Mouse (Mus musculus) telencephalon, adult 2 months (tissue): ENCODE results near the gene Ogfod1.
A peak's percentile ranks its signal among the peaks of the same experiment; 100 is the strongest.

Experiments
- DNase-seq: peaks from one replicate; pipeline ENCODE4 v3.0.0-alpha.2; 2011; ENCODE audit warnings: low read depth, low spot score

Gene Ogfod1

DNA sequence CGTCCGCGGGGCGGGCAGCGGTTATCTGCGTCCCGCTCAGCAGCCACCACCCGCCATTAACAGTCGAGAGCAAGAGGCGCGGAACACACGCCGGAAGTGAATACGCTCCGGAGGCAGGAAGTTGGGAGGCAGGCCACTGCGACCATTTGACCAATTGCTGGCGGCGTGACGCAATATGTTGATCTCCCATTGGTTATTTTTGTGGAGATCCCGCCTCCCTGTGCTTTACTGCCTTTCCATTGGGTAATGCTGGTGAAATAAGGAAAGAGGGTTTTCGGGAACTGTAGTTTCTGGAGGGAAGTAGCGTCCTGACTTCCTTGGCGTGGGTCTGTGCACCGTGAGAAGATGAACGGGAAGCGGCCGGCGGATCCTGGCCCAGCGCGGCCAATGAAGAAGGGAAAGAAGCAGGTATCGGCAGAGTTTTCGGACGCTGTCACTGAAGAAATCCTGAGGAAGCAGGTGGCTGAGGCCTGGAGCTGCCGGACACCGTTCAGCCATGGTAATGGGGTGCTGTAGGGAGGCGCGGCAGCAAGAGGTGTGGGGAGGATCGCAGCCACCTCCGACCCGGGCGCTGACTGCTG, at the start of gene Ogfod1, which contains the start of gene Nudt21:
Gene Ogfod1, plus strand, starts transcription at position 255 of the 581 bp plus-strand sequence.
Gene Nudt21, minus strand, starts transcription at position 88 of the 581 bp plus-strand sequence.
- DNase-seq: peak; percentile 99

- no peak for DNase-seq
These were observed 47.3 kb upstream of the Ogfod1 start for GRCm38 (mm10) chr8:93989739-93990138.

- DNase-seq: no peak
These were observed 38.0 kb upstream of the Ogfod1 start for GRCm38 (mm10) chr8:93998961-93999360.

DNA sequence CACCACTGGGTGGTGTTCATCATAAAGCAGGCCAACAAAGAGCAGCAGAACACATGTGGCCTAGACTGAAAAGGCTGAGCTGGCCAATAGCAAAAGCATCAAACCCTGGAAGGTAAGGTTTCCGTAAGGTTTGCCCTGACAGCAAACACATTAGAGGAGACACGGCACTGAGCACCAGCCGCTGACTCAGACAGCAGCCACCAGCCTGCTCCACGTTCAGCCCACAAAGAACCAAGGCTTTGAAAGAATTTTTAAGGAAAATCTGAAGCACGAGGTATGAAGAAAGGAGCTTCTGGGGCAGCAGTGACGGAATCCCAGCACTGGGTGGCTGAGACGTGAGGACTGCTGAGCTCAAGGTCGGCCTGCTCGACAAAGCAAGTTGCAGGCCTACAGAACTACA, 32.9 kb upstream of the Ogfod1 start:
- DNase-seq: no peak

DNA sequence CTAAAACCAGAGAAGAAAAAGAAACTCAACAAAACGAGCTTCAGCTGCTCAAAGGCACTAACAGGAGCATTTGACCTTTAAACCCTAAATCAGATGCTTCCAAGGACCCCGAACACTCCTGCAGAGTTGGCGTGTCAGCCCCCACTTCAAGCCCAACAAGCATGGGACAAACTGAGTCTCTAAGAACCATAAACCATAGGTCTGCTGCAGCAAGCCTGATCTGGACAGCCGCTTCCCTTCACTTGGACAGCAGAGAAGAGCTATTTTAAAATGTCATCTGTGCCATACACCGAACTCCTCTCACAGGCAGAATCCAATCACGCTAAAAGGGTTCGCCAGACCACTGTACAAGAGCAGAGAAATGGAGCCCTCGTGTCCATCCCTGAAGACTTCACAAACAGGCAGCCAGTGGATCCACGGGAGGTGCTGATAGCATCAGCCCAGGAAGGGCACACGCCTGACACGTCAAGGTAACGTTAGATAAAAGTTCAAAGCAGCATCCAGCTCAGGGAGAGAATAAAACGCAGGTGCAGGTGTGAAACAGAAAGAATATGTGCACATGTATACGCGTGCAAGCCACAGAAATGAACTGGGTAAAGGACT, 27.7 kb upstream of the Ogfod1 start:
- DNase-seq: no peak

DNA sequence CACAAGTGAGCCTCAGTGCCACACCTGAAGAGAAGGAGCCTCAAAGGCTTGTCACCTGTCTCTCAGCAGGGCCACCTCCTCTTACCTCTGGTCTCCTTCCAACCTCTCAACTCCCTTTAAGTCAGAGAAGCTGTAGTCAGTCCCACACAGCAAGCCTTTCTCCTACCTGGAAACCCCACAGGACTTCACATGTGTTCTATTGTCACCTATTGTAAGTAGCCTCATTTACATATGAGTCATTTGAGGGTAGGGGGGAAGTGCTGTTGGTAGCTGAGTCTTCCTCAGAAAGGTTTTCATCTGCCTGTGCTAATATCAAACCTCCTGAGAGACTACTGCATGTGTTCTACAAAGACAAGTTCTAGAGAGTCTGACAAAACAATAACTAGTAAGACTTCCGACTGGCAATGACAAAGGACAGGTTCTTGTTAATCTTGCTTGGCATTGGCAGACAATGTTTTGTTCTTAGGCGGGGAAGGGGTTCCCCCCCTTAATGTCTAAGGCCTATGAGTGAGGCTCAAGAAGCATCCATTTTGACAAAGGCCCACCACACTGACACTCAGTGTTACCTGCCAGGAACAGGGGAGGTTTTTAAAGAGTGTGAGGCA, 26.8 kb upstream of the Ogfod1 start:
- no peak for DNase-seq

- DNase-seq: no peak
These were observed 25.7 kb upstream of the Ogfod1 start for GRCm38 (mm10) chr8:94011076-94012012.

GRCm38 (mm10) chr8:94012013-94012951, 24.7 kb upstream of the Ogfod1 start, which contains the start of gene Amfr:
Amfr (minus strand) TSS chr8:94012842.
- DNase-seq: no peak

DNA sequence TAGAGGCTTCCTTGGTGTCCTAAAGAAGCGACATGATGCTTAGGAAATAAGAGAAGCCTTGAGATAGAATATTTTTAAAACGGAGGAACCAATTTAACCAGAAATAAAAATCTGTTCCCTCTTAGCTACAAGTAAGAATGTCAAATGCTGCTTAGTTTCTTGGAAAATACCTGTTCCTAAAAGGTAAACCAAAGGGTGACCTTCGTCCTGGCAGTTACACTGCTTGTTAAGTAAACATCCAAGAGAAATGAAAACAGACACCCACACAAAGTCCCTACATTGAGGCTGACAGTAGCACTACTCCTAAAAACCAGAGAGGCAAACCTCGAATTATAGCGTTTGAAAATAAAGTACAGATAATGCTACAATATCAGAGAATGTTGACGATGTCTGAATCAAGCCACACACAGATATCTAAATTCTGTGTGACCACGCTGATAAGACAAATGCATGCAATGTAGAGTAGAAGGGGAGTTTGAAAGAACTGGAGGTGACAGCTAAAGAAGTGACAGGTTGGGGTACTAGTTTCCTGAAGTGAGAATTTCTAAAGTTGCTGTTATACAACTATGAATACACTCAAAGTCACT, 23.9 kb upstream of the Ogfod1 start:
- no peak for DNase-seq

- DNase-seq: no peak
These were observed 13.1 kb upstream of the Ogfod1 start for GRCm38 (mm10) chr8:94023916-94024315.

DNA sequence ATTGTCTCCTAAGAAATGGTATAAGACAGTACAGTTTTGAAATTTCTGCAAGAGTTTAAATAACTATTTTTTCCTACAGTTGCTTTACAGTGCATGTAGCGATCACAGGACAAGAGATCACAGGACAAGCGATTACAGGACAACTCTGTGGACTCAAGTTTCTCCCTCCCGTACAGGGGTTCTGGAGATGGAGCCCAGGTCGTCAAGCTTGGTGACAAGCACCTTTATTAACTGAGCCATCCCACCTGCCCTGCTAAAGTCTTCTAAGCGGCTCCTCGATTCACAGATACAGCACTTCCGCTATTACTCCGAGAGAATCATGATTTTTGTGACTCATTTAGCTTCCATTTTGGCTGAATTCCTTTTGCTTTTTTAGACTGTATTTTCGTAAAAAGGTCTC, 7.3 kb upstream of the Ogfod1 start:
- no peak for DNase-seq

GRCm38 (mm10) chr8:94033601-94034000, 3.4 kb upstream of the Ogfod1 start:
- no peak for DNase-seq

GRCm38 (mm10) chr8:94035200-94035599, 1.8 kb upstream of the Ogfod1 start:
- no peak for DNase-seq

DNA sequence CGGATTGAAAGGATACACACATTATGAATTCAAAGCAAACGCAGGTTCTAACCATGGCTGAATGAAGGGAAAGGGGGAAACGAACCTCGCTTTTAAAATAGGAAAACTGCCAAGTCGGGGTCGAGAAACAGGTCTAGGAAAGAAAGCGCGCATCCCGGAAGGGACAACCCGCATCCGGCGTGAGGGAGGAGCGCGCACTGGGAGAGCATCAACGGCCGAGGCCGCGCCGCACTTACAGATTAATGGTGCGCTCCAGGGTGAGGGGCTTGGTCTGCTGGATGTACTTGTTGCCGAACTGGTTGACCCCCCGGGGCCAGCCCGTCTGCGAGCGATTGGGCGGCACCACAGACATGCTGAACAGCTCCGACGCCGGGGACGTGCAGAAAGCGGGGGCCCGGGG, 457 bp upstream of the Ogfod1 start:
- DNase-seq: peak; percentile 41

DNA sequence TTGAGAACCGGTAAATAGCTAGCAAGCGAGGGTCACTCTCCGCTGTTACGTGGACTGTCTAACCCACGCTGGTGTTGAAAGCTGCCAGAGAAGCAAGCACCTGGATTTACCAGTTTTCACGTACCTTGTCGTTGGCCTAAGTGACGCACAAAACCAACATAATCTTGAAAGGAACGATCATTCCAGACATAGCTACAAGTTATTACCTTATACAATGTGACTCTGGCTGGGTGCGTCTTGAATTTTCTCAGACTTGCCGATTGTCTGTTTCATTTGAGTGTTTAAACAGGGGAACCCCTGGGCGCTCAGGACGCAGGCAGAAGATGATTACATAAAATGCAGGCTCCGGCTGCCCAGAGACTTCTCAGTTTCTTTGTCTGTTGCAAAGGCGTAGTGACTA, 808 bp downstream of the Ogfod1 start:
- no peak for DNase-seq

DNA sequence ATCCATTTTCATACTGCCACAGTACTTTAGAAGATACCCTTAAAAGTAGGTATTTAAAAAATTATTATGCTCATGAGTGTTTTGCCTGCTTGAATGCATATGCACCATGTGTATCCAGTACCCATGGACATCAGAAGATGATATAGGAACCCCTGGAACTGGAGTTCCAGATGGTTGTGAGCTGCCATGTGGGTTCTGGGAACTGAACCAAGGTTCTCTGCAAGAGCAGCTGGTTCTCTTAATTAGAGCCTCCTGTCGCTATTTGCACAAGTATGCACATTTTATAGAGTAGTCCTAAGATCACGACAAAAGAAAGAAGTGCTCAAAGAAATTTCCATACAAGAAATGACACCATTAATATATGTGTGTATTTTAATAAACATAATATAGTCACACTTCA, 10.8 kb downstream of the Ogfod1 start:
- DNase-seq: peak; percentile 21

DNA sequence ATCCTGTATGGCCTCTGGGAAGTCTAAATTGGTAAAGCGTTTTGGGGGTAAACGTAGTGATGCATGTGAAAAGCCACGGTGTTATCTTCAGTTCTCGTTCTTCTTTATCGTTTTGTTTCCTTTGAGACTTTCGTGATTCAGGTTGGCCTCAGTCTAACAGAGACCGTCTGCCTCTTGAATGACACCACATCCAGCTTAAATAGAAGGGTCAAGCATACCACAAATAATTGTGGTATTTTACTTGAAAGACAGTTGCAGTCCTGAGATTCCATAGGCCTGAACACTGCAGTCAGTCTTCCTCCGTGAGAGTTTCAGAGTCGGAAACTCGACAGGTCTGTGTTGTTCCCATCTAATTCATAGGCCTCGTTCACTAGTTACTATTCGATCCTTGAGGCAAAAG, 15.7 kb downstream of the Ogfod1 start:
- DNase-seq: no peak

- DNase-seq: no peak
These were observed 20.3 kb downstream of the Ogfod1 start for GRCm38 (mm10) chr8:94057157-94057854.

DNA sequence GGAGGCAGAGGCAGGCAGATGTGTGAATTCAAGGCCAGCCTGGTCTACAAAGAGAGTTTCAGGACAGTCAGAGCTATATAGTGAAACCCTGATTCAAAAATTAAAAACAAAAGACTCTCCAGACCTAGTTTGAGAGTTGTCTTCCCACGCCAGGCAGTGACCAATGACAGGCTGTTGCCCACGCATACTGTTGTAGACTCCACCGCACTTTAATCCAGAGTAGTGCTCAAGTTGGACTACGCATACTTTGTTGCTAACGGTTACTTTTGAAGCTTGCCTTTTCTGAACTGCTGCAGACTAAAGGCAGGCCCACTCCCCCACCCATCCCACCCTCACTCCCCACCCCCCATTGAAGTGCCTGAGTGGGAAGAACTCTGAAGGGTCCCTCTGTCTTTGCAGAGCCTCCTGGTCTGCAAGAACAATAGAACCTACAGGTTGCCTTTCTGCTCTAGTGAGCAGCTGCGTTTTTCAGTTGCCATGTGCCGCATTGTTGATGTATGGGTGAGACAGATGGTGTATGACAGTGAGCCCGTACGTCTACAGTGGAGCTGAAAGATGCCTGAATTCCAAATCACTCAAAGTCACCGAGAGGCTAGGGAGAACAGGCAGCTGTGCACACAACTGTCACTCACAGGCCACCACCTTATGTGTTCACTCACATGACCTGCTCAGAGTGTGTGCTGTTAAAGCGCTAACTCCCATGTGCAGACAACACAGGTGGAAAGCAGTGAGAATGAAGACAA, 29.3 kb downstream of the Ogfod1 start:
- peak; percentile 15 for DNase-seq
